Mouse (Mus musculus) MEL (cell line): ENCODE results near the gene Smurf1.

ENCODE experiments used
- CTCF ChIP-seq, 3 experiments: IDR thresholded peaks in 2 of 3; conservative IDR thresholded peaks in 1 of 3; 2 replicates each; pipeline ENCODE4 v1.5.1; 2011 to 2012; ENCODE audit warnings: low read length in 3 of 3, low read depth in 2 of 3, mild to moderate bottlenecking in 2 of 3, improper control_type of control experiment in 1 of 3, inconsistent platforms in 1 of 3, mixed read lengths in 1 of 3, moderate library complexity in 1 of 3; ENCODE audit not compliant: control insufficient read depth in 1 of 3, insufficient read depth in 1 of 3, poor library complexity in 1 of 3, severe bottlenecking in 1 of 3
- E2F4 ChIP-seq: IDR thresholded peaks from 2 replicates; pipeline ENCODE4 v1.6.1; 2011; ENCODE audit warnings: low read depth, low read length, improper control_type of control experiment, borderline replicate concordance
- KAT2A ChIP-seq: conservative IDR thresholded peaks from 2 replicates; pipeline ENCODE4 v1.6.1; 2012; ENCODE audit warnings: low read depth, low read length, improper control_type of control experiment, inconsistent platforms
- MYC ChIP-seq: IDR thresholded peaks from 2 replicates; pipeline ENCODE4 v1.6.1; 2011; ENCODE audit warnings: low read depth, mild to moderate bottlenecking, low read length, improper control_type of control experiment, moderate library complexity
- POLR2A ChIP-seq, 2 experiments: IDR thresholded peaks; 2 replicates each; pipeline ENCODE4 v1.6.1; 2011 to 2012; ENCODE audit warnings: low read length in 2 of 2, mild to moderate bottlenecking in 2 of 2, control low read depth in 1 of 2, improper control_type of control experiment in 1 of 2, low read depth in 1 of 2, moderate library complexity in 1 of 2; ENCODE audit not compliant: control insufficient read depth in 1 of 2, insufficient read depth in 1 of 2, poor library complexity in 1 of 2

GRCm38 (mm10) chr5:144855936-144856335 is 109.7 kb downstream of the Smurf1 start:
- TF ChIP-seq POLR2A (IDR thresholded peaks at IDR 0.05; ENCODE audit: control insufficient read depth in 1 of 2, insufficient read depth in 1 of 2, low read depth in 1 of 2, low read length in 2 of 2, poor library complexity in 1 of 2) = no peak
- TF ChIP-seq MYC = no peak
- no peak for TF ChIP-seq CTCF (IDR thresholded peaks at IDR 0.05 in 2 of 3, conservative IDR thresholded peaks at IDR 0.05 in 1 of 3; ENCODE audit: control insufficient read depth in 1 of 3, insufficient read depth in 1 of 3, low read depth in 2 of 3, low read length in 3 of 3, poor library complexity in 1 of 3, severe bottlenecking in 1 of 3)
- no peak for TF ChIP-seq E2F4
- no peak for TF ChIP-seq KAT2A
